Mouse (Mus musculus): ENCODE data around the gene Supt7l.

DNA sequence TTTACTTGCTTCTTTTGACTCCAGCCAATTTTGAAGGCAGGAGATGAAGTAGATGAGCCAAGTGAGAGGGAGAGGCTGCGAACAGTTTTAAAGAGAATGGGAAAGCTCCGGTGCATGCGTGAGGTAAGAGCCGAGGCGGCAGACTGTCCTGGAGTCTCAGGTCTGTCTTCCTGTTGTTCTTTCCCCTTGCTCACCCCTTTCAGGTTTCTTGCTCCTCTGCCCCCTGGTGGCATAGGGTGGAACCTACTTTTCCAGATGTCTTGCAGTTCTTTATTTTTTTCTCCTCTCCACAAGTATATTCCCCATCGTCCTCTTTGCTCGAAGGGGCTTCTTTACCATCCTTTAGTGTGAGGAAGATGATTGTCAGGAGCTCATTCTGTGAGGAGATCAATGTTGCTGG, 57.3 kb downstream of the Supt7l start:
- peak; percentile 35; the same call in 1 of the 2 replicates for TF ChIP-seq CTCF (IDR thresholded peaks at IDR 0.05; ENCODE audit: low read depth, low read length)
- TF ChIP-seq GATA1 (IDR thresholded peaks at IDR 0.05; ENCODE audit: borderline replicate concordance, low read length), result no peak
- TF ChIP-seq TAL1 (conservative IDR thresholded peaks at IDR 0.05; ENCODE audit: low read depth, low read length), result no peak
- no peak for TF ChIP-seq POLR2AphosphoS5 (IDR thresholded peaks at IDR 0.05; ENCODE audit: insufficient replicate concordance, low read depth, low read length)

All from G1E (cell line).